Mouse (Mus musculus): ENCODE measurements around the gene Zbtb48. TPM values are rescaled to one million over a fixed set of nuclear protein-coding genes. Genes with fewer than 3 reads are reported as not detected.

Gene Zbtb48
- polyA plus RNA-seq, 1 experiment, result 13.6 TPM

DNA sequence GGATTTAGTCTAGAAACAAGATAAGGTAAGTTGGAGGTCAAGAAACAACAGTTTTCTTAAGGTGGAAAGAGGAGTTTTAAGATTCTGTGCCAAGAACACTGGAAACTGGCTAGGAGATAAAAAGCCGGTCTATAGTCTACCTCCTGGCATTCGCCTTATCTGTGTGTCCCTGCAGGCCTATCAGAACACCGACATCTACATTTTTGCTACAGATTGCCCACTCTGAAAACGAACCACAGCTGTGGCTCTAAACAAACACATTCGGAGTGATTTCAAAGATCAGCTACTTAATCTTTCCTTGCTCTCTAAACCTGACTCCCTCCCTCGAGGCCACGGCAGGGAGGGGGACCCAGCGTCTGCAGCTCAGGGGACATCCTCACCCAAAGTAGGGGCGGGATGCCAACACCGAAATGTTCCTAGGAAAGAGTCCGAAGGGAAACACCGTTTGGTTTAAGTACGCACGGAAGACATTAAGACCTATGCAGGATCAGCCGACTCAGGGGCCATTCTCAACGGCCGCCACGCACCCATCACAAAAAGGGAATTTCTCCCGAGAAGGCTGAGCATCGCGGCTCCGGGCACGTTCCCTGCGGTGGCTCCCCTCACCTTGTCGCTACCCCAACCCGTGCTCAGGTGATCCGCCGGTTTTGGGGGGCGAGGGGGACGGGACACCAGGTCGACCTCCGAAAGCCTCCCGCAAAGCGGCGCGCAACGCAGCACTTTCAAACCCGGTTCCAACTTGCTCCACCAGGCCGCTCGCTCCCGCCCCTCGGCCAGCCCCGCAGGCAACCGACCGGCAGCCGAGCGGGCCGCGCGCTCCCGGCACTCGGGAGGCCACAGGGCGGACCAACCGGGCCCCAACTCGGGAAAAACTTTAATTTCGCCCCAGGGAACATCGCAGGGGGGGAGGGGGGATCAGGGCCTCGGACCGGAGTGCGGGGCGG lies 33.0 kb downstream of the Zbtb48 start:
- H3K27ac ChIP-seq (ENCODE audit: insufficient read depth, low read depth, low read length), result no peak overlapping the region
- H3K36me3 ChIP-seq (ENCODE audit: control insufficient read depth, insufficient read depth, low read length), result peaks cover 15% of the 10 kb centered on the region
- no peaks in the 10 kb centered on the region for H3K27me3 ChIP-seq (ENCODE audit: control insufficient read depth, insufficient read depth, low read length)
- 3% methylated on average over 61 of the region's 61 CpGs for WGBS
- TF ChIP-seq CTCF (IDR thresholded peaks at IDR 0.05; ENCODE audit: extremely low read depth, insufficient read length, insufficient replicate concordance, low read depth, low read length) (no peak), POLR2A (IDR thresholded peaks at IDR 0.05; ENCODE audit: low read depth, low read length) (no peak)
- peaks cover 4% of the 10 kb centered on the region for H3K4me1 ChIP-seq (ENCODE audit: control insufficient read depth, insufficient read depth, insufficient read length, low read length)
- peak overlapping the region; percentile 99 for H3K4me3 ChIP-seq (ENCODE audit: low read depth, low read length)

DNA sequence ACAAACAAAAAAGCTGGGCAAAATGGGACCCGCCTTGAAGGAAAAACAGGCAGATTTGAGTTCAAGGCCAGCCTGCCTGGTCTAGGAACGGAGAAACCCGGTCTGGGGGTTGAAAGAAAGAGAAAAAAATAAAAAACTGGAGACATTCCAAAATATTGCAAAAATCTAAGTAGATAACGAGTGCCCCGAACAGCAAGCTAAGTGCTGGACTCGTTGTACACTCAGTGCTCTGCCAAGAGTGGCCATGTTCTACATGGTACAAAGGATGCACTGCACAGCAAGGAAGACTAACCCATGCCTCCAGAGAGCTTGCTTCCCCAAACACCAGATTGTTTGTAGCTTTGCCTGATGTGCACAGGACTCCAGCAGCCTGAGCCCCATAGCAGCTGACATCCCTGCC lies 34.4 kb downstream of the Zbtb48 start:
- Histone ChIP-seq H3K27ac (ENCODE audit: insufficient read depth, low read depth, low read length) (no peak overlapping the region), H3K4me3 (ENCODE audit: low read depth, low read length) (no peak overlapping the region), H3K36me3 (ENCODE audit: control insufficient read depth, insufficient read depth, low read length) (peaks cover 15% of the 10 kb centered on the region), H3K27me3 (ENCODE audit: control insufficient read depth, insufficient read depth, low read length) (no peaks in the 10 kb centered on the region), H3K4me1 (ENCODE audit: control insufficient read depth, insufficient read depth, insufficient read length, low read length) (peaks cover 10% of the 10 kb centered on the region)
- 73% methylated on average over 6 of the region's 6 CpGs for WGBS
- TF ChIP-seq POLR2A (IDR thresholded peaks at IDR 0.05; ENCODE audit: low read depth, low read length) (no peak), CTCF (IDR thresholded peaks at IDR 0.05; ENCODE audit: extremely low read depth, insufficient read length, insufficient replicate concordance, low read depth, low read length) (no peak)

DNA sequence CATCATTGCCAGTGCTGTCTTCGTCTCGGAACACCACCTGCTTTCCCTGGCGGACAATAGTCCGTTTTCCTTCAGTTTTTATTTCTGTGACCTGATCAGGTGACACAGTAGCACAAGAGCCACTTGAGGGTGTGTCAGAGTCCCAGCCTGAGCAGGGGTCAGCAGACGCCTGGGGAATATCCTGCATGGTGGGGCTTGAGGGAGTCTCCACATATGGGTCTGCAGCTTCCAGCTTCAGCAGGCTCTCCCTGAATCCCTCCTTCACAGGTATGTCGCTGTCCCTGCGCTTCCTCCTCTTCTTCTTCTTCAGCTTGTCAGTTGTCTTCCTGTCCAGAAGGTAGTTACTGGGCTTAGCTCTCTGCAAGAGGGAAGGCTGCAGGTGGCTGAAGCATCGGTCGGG lies 35.4 kb downstream of the Zbtb48 start:
- Histone ChIP-seq H3K4me1 (ENCODE audit: control insufficient read depth, insufficient read depth, insufficient read length, low read length) (peaks cover 13% of the 10 kb centered on the region), H3K36me3 (ENCODE audit: control insufficient read depth, insufficient read depth, low read length) (peaks cover 15% of the 10 kb centered on the region), H3K4me3 (ENCODE audit: low read depth, low read length) (no peak overlapping the region), H3K27ac (ENCODE audit: insufficient read depth, low read depth, low read length) (no peak overlapping the region), H3K27me3 (ENCODE audit: control insufficient read depth, insufficient read depth, low read length) (no peaks in the 10 kb centered on the region)
- TF ChIP-seq POLR2A (IDR thresholded peaks at IDR 0.05; ENCODE audit: low read depth, low read length) (no peak), CTCF (IDR thresholded peaks at IDR 0.05; ENCODE audit: extremely low read depth, insufficient read length, insufficient replicate concordance, low read depth, low read length) (no peak)
- WGBS, result 92% methylated on average over 9 of the region's 9 CpGs

DNA sequence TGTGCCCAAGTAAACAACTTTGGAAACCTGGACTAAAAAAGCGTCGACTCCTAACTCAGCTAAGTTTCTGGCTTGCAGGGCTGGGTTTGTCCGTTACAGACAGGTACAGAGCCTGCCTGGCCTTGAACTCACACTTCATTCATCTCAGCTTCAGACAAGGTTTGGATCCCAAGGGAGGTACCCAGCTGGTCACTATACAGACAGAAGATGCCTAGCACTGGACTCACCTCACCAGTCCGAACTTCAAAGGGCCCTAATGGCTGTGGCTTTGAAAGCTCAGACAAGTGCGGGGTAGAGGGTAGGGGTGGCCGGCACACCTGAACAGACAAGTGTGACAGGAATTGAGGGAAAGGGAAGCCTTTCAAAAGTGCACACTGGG lies 38.4 kb downstream of the Zbtb48 start:
- peaks cover 16% of the 10 kb centered on the region for H3K4me1 ChIP-seq (ENCODE audit: control insufficient read depth, insufficient read depth, insufficient read length, low read length)
- TF ChIP-seq CTCF (IDR thresholded peaks at IDR 0.05; ENCODE audit: extremely low read depth, insufficient read length, insufficient replicate concordance, low read depth, low read length) (no peak), POLR2A (IDR thresholded peaks at IDR 0.05; ENCODE audit: low read depth, low read length) (no peak)
- peaks cover 15% of the 10 kb centered on the region for H3K36me3 ChIP-seq (ENCODE audit: control insufficient read depth, insufficient read depth, low read length)
- no peak overlapping the region for H3K27ac ChIP-seq (ENCODE audit: insufficient read depth, low read depth, low read length)
- H3K27me3 ChIP-seq (ENCODE audit: control insufficient read depth, insufficient read depth, low read length), result no peaks in the 10 kb centered on the region
- H3K4me3 ChIP-seq (ENCODE audit: low read depth, low read length), result peak overlapping the region; percentile 82
- WGBS, result 43% methylated on average over 6 of the region's 6 CpGs

DNA sequence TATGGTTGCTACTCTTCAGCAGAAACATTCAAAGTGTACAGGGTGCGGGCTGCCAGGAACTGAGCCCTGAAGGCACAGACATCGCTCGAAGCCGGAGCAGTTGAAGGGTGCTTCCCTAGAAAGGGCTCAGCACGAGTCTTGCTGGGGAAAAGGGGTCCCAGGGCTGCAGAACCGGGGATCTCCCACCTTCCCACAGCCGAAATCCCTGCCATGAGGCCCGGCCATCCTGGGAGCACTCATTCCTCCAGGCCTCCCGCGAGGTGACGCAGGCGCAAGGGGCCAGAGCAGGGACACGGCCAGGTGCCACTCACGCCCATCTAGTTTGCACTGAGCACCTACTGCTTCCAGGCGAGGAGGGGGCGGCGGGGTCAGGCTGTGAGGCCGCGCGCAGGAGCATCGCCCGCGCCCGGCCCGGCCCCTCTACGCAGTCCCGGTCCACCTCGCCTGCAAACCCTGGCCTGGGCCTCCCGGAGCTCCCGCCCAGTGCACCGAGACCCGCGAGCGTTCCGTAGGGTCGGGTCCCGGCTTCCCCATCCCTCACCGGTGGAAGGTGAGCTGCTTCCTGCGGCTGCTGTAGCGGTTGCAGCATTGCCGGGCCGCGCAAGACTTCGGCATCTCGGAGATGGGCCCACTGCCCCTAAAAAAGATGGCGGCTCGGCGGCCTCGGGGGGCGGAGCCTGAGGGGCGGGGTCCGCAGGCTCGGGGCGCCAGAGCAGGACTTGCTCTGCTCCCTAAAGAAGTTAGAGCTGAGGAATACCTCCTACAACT lies 38.9 kb downstream of the Zbtb48 start, which contains the start of gene Thap3:
Gene Thap3 (minus strand): TSS at position 656 of the 768 bp plus-strand sequence.
- Histone ChIP-seq H3K27me3 (ENCODE audit: control insufficient read depth, insufficient read depth, low read length) (no peaks in the 10 kb centered on the region), H3K4me3 (ENCODE audit: low read depth, low read length) (peak within 1 kb of the TSS; percentile 82), H3K27ac (ENCODE audit: insufficient read depth, low read depth, low read length) (peak within 1 kb of the TSS; percentile 7; the same call in 1 of the 2 replicates), H3K36me3 (ENCODE audit: control insufficient read depth, insufficient read depth, low read length) (peaks cover 15% of the 10 kb centered on the region), H3K4me1 (ENCODE audit: control insufficient read depth, insufficient read depth, insufficient read length, low read length) (peaks cover 16% of the 10 kb centered on the region)
- TF ChIP-seq CTCF (IDR thresholded peaks at IDR 0.05; ENCODE audit: extremely low read depth, insufficient read length, insufficient replicate concordance, low read depth, low read length), result no peak
- TF ChIP-seq POLR2A (IDR thresholded peaks at IDR 0.05; ENCODE audit: low read depth, low read length), result 0 out of 2 replicates have a peak, but pooled peaks have one; percentile 21
- 1% methylated on average over 54 of the region's 54 CpGs for WGBS

DNA sequence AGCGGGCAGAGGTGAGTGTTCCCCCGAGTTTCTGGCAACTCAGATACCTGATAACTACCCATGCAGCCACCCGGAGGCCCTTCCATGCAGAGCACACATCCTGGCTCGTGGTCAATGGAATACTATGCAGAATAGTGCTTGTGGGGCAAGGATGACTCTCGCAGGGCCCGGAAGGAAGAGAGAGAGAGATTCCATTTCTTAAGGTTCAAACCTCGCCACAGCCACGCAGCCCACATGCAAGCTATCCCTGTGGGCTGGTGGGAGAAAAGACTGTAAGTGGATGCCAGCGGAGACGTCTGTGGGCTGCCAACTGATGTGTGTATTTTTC lies 39.5 kb downstream of the Zbtb48 start:
- H3K27ac ChIP-seq (ENCODE audit: insufficient read depth, low read depth, low read length), result no peak overlapping the region
- TF ChIP-seq POLR2A (IDR thresholded peaks at IDR 0.05; ENCODE audit: low read depth, low read length), result no peak
- no peak for TF ChIP-seq CTCF (IDR thresholded peaks at IDR 0.05; ENCODE audit: extremely low read depth, insufficient read length, insufficient replicate concordance, low read depth, low read length)
- H3K4me3 ChIP-seq (ENCODE audit: low read depth, low read length), result peak overlapping the region; percentile 82
- peaks cover 16% of the 10 kb centered on the region for H3K4me1 ChIP-seq (ENCODE audit: control insufficient read depth, insufficient read depth, insufficient read length, low read length)
- H3K27me3 ChIP-seq (ENCODE audit: control insufficient read depth, insufficient read depth, low read length), result no peaks in the 10 kb centered on the region
- 12% methylated on average over 10 of the region's 10 CpGs for WGBS
- peaks cover 15% of the 10 kb centered on the region for H3K36me3 ChIP-seq (ENCODE audit: control insufficient read depth, insufficient read depth, low read length)

DNA sequence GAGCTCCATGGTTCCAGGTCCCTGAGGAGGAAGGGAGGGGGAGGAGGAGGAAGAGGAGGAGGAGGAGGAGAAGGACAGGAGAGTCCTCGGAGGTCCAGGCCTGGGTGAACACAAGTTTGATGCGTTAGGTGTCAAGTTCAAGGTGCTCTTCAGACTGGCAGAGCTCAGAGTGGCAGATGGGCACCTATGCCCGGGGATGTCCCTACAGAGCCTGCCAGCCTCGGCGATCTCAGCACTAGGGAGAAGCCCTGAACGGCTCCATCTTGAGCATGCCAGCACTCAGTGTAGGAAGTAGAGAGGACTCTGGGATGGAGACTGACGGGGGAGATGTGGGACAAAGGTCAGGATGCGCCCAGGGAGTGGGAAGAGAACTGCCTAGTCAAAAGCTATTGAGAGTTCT lies 40.8 kb downstream of the Zbtb48 start:
- Histone ChIP-seq H3K4me3 (ENCODE audit: low read depth, low read length) (peak overlapping the region; percentile 31), H3K4me1 (ENCODE audit: control insufficient read depth, insufficient read depth, insufficient read length, low read length) (peaks cover 16% of the 10 kb centered on the region), H3K27ac (ENCODE audit: insufficient read depth, low read depth, low read length) (peak overlapping the region; percentile 55), H3K27me3 (ENCODE audit: control insufficient read depth, insufficient read depth, low read length) (no peaks in the 10 kb centered on the region), H3K36me3 (ENCODE audit: control insufficient read depth, insufficient read depth, low read length) (peaks cover 10% of the 10 kb centered on the region; the same call in 1 of the 2 replicates)
- TF ChIP-seq POLR2A (IDR thresholded peaks at IDR 0.05; ENCODE audit: low read depth, low read length) (no peak), CTCF (IDR thresholded peaks at IDR 0.05; ENCODE audit: extremely low read depth, insufficient read length, insufficient replicate concordance, low read depth, low read length) (no peak)
- WGBS, result 37% methylated on average over 8 of the region's 8 CpGs

Measured in small intestine, adult 2 months (tissue).